Comparison of ENCODE assay signal across 24 mouse cellular contexts in the genomic region with DNA sequence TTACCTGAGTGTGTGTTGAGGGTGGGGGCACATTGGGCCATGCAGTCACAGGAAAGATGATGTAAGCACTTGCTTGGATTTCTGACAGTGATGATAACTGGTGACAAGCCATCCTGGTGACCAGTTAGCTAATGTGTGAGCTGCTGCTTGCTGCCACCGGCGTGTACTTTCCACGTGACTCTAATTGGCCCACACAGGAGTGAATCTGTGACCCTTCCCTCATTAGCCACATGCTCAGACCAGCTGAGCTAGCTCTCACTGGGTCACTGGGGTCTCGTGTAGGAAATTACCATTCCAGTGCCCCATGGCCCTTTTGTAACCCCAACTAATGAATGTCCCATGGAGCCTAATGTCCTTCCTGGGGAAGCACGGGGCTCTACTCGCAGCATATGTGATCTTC. TPM values are rescaled to one million over a fixed set of nuclear protein-coding genes. Genes with fewer than 3 reads are reported as not detected.
DNase-seq lines count a peak whose midpoint lies in the region; ATAC-seq lines count a peak whose summit lies in the region.
"Had no signal": no experiment of that assay in that cellular context is flagged by ENCODE, and none has a peak within 500 bp of the region (broad histone marks: within the 10 kb centered on the region; RNA-seq: fewer than 3 reads in every experiment).

No protein-coding gene starts in this region.

- peak; percentile 31; the same call in 1 of the 2 replicates for ATAC-seq in forebrain, embryonic 12.5 days (ENCODE audit: low FRiP score)
- ATAC-seq in forebrain, embryonic 14.5 days, result no peak
- ATAC-seq in neural tube, embryonic 14.5 days (ENCODE audit: low read depth), result no peak

- H3K4me1 ChIP-seq in forebrain, embryonic 12.5 days, result peaks cover 17% of the 10 kb centered on the region
- H3K4me1 ChIP-seq in forebrain, embryonic 14.5 days (ENCODE audit: control insufficient read depth, insufficient read depth, low read length), result 0 out of 2 replicates have a peak, but pooled peaks cover 4% of the 10 kb centered on the region
- peaks cover 12% of the 10 kb centered on the region for H3K4me1 ChIP-seq in neural tube, embryonic 14.5 days (ENCODE audit: control insufficient read depth, insufficient read depth, low read length)

- H3K9ac ChIP-seq in forebrain, embryonic 12.5 days, result no peak overlapping the region
- no peak overlapping the region for H3K9ac ChIP-seq in forebrain, embryonic 14.5 days (ENCODE audit: low read length)
- no peak overlapping the region for H3K9ac ChIP-seq in neural tube, embryonic 14.5 days (replicated peaks; ENCODE audit: low read depth, low read length)
- H3K9ac ChIP-seq: forebrain, embryonic 15.5 days; limb, embryonic 15.5 days; neural tube, embryonic 12.5 days had no signal

- 48% methylated on average over 6 of the region's 6 CpGs for WGBS in forebrain, embryonic 12.5 days
- WGBS in forebrain, embryonic 14.5 days, result 47% methylated on average over 6 of the region's 6 CpGs
- 30% methylated on average over 6 of the region's 6 CpGs for WGBS in neural tube, embryonic 14.5 days

- H3K4me2 ChIP-seq in forebrain, embryonic 12.5 days, result no peak overlapping the region
- H3K4me2 ChIP-seq in forebrain, embryonic 14.5 days (ENCODE audit: low read length), result no peak overlapping the region
- H3K4me2 ChIP-seq in neural tube, embryonic 14.5 days (ENCODE audit: low read depth, low read length), result no peak overlapping the region
- H3K4me2 ChIP-seq: forebrain, embryonic 15.5 days; limb, embryonic 15.5 days; neural tube, embryonic 12.5 days had no signal

- H3K9me3 ChIP-seq in forebrain, embryonic 12.5 days, result no peaks in the 10 kb centered on the region
- H3K9me3 ChIP-seq in forebrain, embryonic 14.5 days (replicated peaks; ENCODE audit: control insufficient read depth, low read length), result no peaks in the 10 kb centered on the region
- H3K9me3 ChIP-seq in neural tube, embryonic 14.5 days (ENCODE audit: control insufficient read depth, low read length), result no peaks in the 10 kb centered on the region
- H3K9me3 ChIP-seq: forebrain, embryonic 15.5 days; limb, embryonic 15.5 days; megakaryocyte, embryonic 14.5 days; neural tube, embryonic 12.5 days had no signal

- DNase-seq in forebrain, embryonic 14.5 days (ENCODE audit: low spot score), result no peak
- DNase-seq in embryo, embryonic 11 days, result peak; percentile 42
- DNase-seq in mesoderm, embryonic 11.5 days (ENCODE audit: low read depth, low spot score), result peak; percentile 34
- no peak for DNase-seq in heart, postnatal 14 days
- no peak for DNase-seq in kidney, adult 18-20 months
- no peak for DNase-seq in cerebellum, adult 11 months
- DNase-seq: adrenal gland, adult 2 months; cerebellum, adult 11-12 months; cerebellum, postnatal 36 days; gastrocnemius, adult 2 months; heart, adult 18-20 months; kidney, adult 2 months; kidney, postnatal 36 days; lung, postnatal 14 days; right cerebral cortex, postnatal 4 days had no signal

- H3K36me3 ChIP-seq in forebrain, embryonic 12.5 days (replicated peaks), result peaks cover 5% of the 10 kb centered on the region; the same call in 1 of the 2 replicates
- H3K36me3 ChIP-seq in forebrain, embryonic 14.5 days (ENCODE audit: control insufficient read depth, insufficient read depth, low read length), result peaks cover 11% of the 10 kb centered on the region
- H3K36me3 ChIP-seq in neural tube, embryonic 14.5 days (ENCODE audit: control insufficient read depth, insufficient read depth, low read length), result no peaks in the 10 kb centered on the region
- H3K36me3 ChIP-seq: forebrain, embryonic 15.5 days had no signal

- H3K27me3 ChIP-seq in forebrain, embryonic 12.5 days, result no peaks in the 10 kb centered on the region; the same call in 1 of the 2 replicates
- H3K27me3 ChIP-seq in forebrain, embryonic 14.5 days (replicated peaks; ENCODE audit: control insufficient read depth, insufficient read depth, low read length), result no peaks in the 10 kb centered on the region
- H3K27me3 ChIP-seq in neural tube, embryonic 14.5 days (ENCODE audit: control insufficient read depth, insufficient read depth, low read length), result no peaks in the 10 kb centered on the region
- H3K27me3 ChIP-seq: CH12.LX; forebrain, embryonic 15.5 days; limb, embryonic 15.5 days; neural tube, embryonic 12.5 days had no signal

- H3K4me3 ChIP-seq in forebrain, embryonic 12.5 days (replicated peaks), result no peak overlapping the region
- H3K4me3 ChIP-seq in forebrain, embryonic 14.5 days (ENCODE audit: low read depth, low read length), result no peak overlapping the region
- no peak overlapping the region for H3K4me3 ChIP-seq in neural tube, embryonic 14.5 days (ENCODE audit: low read depth, low read length)
- H3K4me3 ChIP-seq: forebrain, embryonic 15.5 days; gastrocnemius, adult 2 months; limb, embryonic 15.5 days; megakaryocyte, embryonic 14.5 days; neural tube, embryonic 12.5 days had no signal

- intact Hi-C loops in heart, postnatal 14 days (cut with DNase I), result loop anchor here (5.0 kb wide), 1 partner anchor 1338 kb away; no protein-coding TSS in a partner anchor

- H3K27ac ChIP-seq in forebrain, embryonic 12.5 days, result no peak overlapping the region
- H3K27ac ChIP-seq in forebrain, embryonic 14.5 days (ENCODE audit: low read depth, low read length), result no peak overlapping the region
- H3K27ac ChIP-seq in neural tube, embryonic 14.5 days (ENCODE audit: low read depth, low read length), result peak overlapping the region; percentile 30; the same call in 1 of the 2 replicates
- H3K27ac ChIP-seq: forebrain, embryonic 15.5 days; gastrocnemius, adult 2 months; limb, embryonic 15.5 days; neural tube, embryonic 12.5 days had no signal

RNA-seq across cellular contexts. Expression of a gene that starts 19.3 kb away (rescaled TPM):
- 9.3 and 11.5 TPM in 2 replicates for polyA plus RNA-seq in forebrain, embryonic 12.5 days (2016; fragmentation: Nextera tagmentation; extraction: Ambion mirVana)
- polyA plus RNA-seq in forebrain, embryonic 14.5 days (2014; fragmentation: Nextera tagmentation; extraction: Ambion mirVana), result 12.5 and 14.8 TPM in 2 replicates
- 28.7 and 29.4 TPM in 2 replicates for polyA plus RNA-seq in neural tube, embryonic 14.5 days (2014; fragmentation: Nextera tagmentation; extraction: Ambion mirVana)
- total RNA-seq in heart, postnatal 14 days (2021), result 1 to 10 TPM; 4.8 to 5.2 TPM

RNA-seq across cellular contexts. Expression of a gene that starts 29.9 kb away (rescaled TPM):
- polyA plus RNA-seq in forebrain, embryonic 12.5 days (2016; fragmentation: Nextera tagmentation; extraction: Ambion mirVana), result 13.7 and 14.2 TPM in 2 replicates
- polyA plus RNA-seq in forebrain, embryonic 14.5 days (2014; fragmentation: Nextera tagmentation; extraction: Ambion mirVana), result 9.4 and 9.7 TPM in 2 replicates
- polyA plus RNA-seq in neural tube, embryonic 14.5 days (2014; fragmentation: Nextera tagmentation; extraction: Ambion mirVana), result 9.6 and 11.5 TPM in 2 replicates
- 1 to 10 TPM; 4.9 to 6.3 TPM for total RNA-seq in heart, postnatal 14 days (2021)

RNA-seq across cellular contexts. Expression of a gene that starts 54.7 kb away (rescaled TPM):
- 0.19 and 0.22 TPM in 2 replicates for polyA plus RNA-seq in forebrain, embryonic 12.5 days (2016; fragmentation: Nextera tagmentation; extraction: Ambion mirVana)
- 0.11 TPM in 1 of 2 replicates, not detected in the other for polyA plus RNA-seq in forebrain, embryonic 14.5 days (2014; fragmentation: Nextera tagmentation; extraction: Ambion mirVana)
- polyA plus RNA-seq in neural tube, embryonic 14.5 days (2014; fragmentation: Nextera tagmentation; extraction: Ambion mirVana), result 0.11 and 0.12 TPM in 2 replicates
- under 1 TPM; 0.14 to 0.24 TPM for total RNA-seq in heart, postnatal 14 days (2021)
- total RNA-seq: CH12.LX; gastrocnemius, adult 2 months; hematopoietic stem cell, adult 5-6 weeks had no signal
- polyA plus RNA-seq: liver, embryonic 16.5 days had no signal

Comparison
In these comparisons a context has a peak if more than half of its experiments do, and no peak if none do; other contexts are left out.
1. DNase-seq: peak in embryo, embryonic 11 days (single experiment) and mesoderm, embryonic 11.5 days (single experiment); none in forebrain, embryonic 14.5 days (single experiment), heart, postnatal 14 days (0 of 2), kidney, adult 18-20 months (single experiment) and cerebellum, adult 11 months (single experiment).